Mouse (Mus musculus) mature B cell (primary cell): Measurements from ENCODE around the gene Abl1.

Experiments used
- in situ Hi-C: fragments of 300-500 bp; cut with MboI; formaldehyde crosslinking; loops from 2 replicates; pipeline ENCODE4 v1.14.3; 2019

Gene Abl1

DNA sequence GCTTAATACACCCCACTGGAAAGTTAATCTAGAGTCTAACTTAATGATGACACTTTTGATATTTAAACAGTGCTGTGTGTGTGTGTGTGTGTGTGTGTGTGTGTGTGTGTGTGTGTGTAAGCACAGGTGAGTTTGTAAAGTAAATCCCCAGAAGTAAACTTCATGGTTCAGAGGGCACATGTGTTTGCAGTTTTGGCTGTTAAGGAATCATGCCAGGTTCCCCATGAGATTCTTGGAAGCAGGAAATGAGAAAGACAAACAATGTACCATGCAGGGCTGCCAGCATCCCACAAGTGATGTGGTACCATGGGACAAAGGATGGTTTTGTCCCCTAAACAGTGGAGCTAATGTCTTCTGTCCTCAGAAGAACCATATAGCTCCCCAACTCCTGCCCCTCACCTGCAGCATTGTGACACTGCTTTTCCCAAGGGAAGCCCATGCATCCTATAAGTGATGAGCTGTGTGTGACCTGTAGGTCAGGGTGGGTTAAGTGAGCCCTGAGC lies 57.6 kb downstream of the Abl1 start:
- in situ Hi-C loops = no loop called here

DNA sequence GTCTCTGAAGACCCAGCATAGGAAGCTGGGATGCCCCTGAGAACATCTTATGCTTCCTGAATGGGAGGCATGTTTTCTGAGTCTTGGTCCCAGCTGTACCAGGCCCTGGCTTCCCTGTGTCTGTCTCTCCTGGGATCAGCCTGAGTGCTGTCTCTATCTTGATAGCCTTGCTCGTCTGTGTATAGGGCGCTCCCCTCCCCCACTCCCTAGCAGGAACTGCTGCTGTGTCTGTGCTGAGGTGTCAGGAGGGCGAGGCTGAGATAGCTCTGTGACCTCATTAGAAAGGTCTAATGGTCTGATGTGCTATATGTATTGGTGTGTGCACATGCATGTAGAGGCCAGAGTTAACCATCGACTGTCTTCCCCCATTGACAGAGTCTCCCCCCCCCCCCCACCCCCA lies 58.7 kb downstream of the Abl1 start:
- in situ Hi-C loops = no loop called here

DNA sequence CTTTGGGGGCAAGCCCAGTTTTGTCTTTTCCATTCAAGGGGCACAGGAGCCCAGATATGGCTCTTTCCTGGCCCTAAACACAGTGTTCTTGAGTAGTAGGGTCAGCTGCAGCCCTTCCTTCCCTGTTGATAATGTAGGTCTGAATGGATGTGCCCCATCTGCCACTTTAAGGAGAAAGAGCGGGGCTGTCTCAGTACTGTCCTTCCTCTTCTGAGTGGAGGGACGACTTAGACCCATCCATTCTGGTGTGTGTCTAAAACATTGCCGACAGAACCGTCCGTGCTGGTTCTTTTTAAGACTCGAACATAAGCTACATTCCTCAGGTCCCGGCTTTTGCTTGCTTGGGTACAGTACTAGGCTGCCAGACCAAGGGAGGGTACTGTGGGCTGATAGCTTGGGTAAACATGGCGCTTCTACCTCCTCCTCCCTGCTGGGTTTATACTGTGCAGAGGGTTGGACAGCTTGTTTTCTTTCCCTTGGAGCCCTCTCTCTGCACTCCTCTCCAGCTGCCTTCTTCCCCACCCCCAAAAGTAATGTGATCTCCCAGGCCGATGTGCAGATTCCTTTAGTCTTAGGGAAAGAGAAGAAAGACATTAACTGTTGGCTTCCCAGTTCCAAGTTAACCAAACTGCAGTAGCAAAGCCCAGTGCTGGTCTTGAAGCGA lies 61.0 kb downstream of the Abl1 start:
- in situ Hi-C loops = no loop called here

GRCm38 (mm10) chr2:31750133-31750532 lies 62.0 kb downstream of the Abl1 start:
- in situ Hi-C loops = no loop called here

DNA sequence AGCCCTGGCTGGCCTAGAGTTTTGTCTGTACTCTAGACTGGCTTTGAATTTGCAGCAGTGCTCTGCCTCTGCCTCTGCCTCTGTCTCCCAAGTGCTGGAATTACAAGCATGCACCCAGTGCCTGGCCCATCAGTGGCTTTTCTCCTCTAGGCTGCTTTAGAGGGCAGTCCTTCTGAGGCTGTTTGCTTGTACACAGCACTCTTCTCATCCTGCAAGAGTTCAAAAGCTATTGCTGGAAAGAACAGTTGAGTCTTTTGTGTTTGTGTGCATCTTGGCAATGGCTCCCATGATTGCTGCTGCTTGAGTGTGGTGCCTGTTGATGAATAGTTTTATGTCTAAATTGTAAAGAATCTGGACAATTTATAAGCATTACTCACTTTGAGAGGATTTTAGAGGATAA lies 69.3 kb downstream of the Abl1 start:
- in situ Hi-C loops = no loop called here

DNA sequence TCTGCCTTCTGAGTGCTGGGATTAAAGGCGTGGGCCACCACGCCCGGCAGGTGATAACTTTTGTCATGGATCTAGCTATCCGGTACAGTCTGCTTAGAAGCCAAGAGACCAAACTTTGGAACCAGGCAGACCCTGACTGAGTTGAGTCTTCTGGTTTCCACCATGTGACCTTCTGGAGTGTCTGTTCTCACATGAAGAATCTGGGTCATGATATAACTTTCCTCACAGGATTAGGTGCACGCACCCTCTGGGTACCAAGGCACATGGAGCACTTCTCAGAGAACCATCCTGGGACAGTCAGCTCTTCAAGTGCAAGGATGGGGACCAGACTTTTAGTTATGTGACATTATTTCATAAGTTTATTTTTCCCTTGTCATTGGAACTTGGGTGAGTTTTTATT lies 70.8 kb downstream of the Abl1 start:
- in situ Hi-C loops = no loop called here

DNA sequence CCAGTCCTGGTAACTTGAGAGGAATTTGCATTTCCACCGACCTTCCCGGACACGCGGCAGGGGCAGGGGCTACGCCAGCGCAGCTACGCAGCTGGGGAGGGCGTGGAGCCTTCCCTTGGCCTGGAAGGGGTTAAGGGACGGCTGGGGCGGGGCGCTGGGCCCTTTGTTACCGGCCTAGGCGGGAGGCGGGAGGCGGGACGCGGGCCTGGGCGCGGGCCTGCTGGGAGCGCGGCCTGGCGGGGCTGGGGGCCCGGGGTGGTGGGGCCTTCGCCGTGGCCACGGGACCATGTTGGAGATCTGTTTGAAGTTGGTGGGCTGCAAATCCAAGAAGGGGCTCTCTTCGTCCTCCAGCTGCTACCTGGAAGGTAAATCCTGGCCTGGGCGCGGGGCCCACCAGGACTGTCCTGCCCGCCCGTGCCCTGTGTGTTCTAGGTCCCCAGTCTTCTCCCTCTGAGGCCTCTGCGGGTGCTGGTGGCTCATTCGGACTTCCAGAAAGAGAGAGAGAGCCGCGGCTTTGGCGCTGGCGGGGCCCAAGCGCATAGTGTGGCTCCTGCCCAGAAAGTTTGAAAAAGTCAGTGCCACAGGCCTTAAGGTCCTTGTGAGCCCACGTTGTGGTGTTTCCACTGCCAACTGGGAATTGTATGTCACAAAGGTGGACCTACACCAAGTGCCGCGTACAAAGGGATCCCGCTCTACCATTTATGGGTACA lies 71.7 kb downstream of the Abl1 start:
- in situ Hi-C loops = no loop called here

GRCm38 (mm10) chr2:31760486-31760885 lies 72.3 kb downstream of the Abl1 start:
- in situ Hi-C loops = no loop called here

GRCm38 (mm10) chr2:31761115-31761531 lies 72.9 kb downstream of the Abl1 start:
- in situ Hi-C loops = no loop called here

DNA sequence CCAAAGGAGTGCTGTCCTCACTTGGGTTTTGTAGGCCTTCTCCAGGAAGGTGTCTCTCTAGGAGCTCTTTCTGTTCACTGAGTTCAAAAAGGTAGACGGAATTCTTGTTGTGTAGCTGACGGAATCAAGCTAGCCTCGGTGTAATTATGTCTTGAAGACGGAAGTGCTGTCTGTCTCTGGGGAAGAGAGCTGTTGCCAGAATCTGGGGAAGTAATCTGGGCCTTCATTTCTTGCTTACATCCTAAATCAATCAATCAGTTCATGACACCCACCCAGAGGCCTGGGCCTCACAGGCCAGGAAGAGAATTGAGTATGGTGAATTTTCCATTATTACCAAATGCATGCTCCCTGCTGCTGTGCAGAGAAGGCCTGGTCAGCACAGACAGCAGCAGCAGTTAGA lies 73.4 kb downstream of the Abl1 start:
- in situ Hi-C loops = no loop called here

- in situ Hi-C loops = no loop called here
Observed at GRCm38 (mm10) chr2:31762155-31762554, 74.0 kb downstream of the Abl1 start.

GRCm38 (mm10) chr2:31762853-31763252 lies 74.7 kb downstream of the Abl1 start:
- in situ Hi-C loops = no loop called here

GRCm38 (mm10) chr2:31763271-31763670 lies 75.1 kb downstream of the Abl1 start:
- in situ Hi-C loops = no loop called here

DNA sequence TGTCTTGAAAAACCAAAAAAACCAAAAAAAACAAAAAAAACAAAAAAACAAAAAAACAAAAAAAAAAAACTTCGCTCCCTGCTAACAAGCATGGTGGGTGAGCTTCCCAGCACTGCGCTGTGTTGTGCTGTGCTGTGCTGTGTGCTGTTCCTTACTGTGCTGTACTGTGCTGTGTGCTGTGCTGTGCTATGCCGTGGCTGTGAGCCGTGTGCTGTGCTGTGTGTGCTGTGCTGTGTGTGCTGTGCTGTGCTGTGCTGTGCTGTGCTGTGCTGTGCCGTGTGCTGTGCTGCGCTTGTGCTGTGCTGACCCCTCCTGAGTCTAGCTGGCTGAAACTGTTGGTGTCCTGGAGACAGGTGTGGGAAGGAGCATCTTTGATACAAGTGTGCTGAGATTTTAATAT lies 78.9 kb downstream of the Abl1 start:
- in situ Hi-C loops = no loop called here

GRCm38 (mm10) chr2:31767815-31768214 lies 79.6 kb downstream of the Abl1 start:
- in situ Hi-C loops = no loop called here

DNA sequence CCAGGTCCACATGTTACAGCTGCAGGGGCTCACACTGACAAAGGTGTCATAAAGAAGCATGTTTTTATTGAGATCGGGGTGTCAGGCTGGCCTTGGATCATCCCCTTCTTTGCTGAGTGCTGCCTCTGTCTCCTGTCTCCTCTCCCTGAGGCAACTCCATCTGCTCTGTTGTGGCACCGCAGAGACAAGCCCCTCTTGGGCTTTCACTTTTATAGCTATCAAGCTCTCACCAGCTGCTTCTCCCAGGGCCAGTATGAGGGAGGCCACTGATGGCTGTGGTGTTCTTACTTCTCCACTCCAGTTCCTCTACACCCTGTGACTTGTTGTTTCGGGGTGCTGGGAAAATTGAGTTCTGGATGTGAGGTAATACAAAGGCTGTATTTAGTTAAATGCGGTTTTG lies 80.9 kb downstream of the Abl1 start:
- in situ Hi-C loops = no loop called here

DNA sequence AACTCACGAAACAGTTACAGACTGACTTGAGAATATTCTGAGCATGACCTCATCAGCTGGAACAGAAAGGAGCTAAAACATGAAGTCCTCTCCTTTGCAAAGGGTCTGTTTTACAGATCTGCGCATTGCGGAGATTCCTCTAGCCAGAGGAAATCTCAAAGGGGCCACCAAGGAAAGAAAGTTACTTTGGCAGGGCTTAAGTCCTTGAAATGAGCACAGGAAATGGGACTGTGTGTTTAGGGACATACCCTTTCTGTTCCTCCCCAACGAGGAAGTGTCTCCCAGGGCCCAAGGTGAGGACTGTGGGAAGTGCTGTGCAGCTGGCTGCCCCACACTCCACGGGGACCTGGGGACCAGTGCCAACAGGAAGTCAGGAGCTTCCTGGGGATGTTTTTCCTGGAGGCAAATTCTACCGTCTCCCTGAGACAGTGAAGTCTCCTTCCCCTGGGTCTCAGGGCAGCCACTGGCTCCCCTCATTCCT lies 81.5 kb downstream of the Abl1 start:
- in situ Hi-C loops = no loop called here

- in situ Hi-C loops = no loop called here
Observed at GRCm38 (mm10) chr2:31770781-31771441, 82.7 kb downstream of the Abl1 start.

- in situ Hi-C loops = loop anchor here (25.0 kb wide), 1 partner anchor 289 kb away; no protein-coding TSS in a partner anchor
Observed at GRCm38 (mm10) chr2:31776479-31776878, 88.3 kb downstream of the Abl1 start.

GRCm38 (mm10) chr2:31779258-31779657 lies 91.1 kb downstream of the Abl1 start:
- in situ Hi-C loops = loop anchor here (25.0 kb wide), 1 partner anchor 292 kb away; no protein-coding TSS in a partner anchor

DNA sequence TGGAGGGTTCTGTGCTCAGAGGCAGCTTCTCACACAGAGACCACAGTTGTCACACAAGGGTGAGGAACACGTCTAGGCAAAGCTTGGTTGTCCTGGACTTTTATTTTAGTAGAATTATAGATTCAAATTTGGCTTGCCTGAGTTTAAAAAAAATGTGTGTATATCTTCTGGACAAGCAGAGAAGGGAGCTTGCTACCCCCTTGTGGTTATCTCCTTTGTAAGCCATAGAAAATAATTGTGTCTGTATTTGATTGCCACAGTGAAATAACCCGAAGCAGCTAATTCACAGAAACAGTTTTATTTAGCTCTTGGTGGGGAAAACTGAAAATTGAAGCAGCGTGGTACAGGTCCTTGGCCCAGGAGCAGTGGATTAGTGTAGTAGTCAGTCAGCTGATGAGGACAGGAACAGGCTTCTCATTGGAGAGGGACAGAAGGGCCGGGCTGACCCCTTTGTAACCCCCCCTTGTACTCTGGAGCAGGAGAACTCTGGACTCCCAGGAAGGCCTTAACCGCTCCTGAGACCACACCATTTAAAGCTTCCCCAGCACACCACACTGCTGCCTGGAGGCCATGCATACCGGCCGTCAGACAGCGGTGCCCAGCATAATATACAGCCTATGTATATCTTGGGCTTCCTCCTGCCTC lies 94.9 kb downstream of the Abl1 start:
- in situ Hi-C loops = loop anchor here (10.0 to 25.0 kb wide), 2 partner anchors 98 to 296 kb away; partner anchors contain the start of gene Abl1

- in situ Hi-C loops = loop anchor here (10.0 to 25.0 kb wide), 2 partner anchors 100 to 298 kb away; partner anchors contain the start of gene Abl1
Observed at GRCm38 (mm10) chr2:31785074-31785473, 96.9 kb downstream of the Abl1 start.
